Mouse (Mus musculus) left cerebral cortex, adult 18-20 months (tissue): ENCODE measurements around the gene Sec62. TPM values are rescaled to one million over a fixed set of nuclear protein-coding genes. Genes with fewer than 3 reads are reported as not detected.

Experiments
- DNase-seq, 2 experiments: peaks; one replicate each; pipeline ENCODE4 v3.0.0; 2021 to 2022; ENCODE audit warnings: low spot score in 2 of 2, mixed read lengths in 1 of 2
- long read RNA-seq, 2 experiments: library from polyadenylated mRNA; stranded (forward); transcript quantifications; one replicate each; pipeline ENCODE4 v2.0.0; 2021
- total RNA-seq, 2 experiments: library from RNA; stranded (reverse); gene quantifications; 2 replicates each; pipeline ENCODE4 v1.2.3; 2021

The Sec62 gene
- total RNA-seq, result 100 to 1,000 TPM; 106 to 110 TPM
- long read RNA-seq, experiment 1, transcript Sec62-201 (8 exons, 3,967 nt), result major isoform, 250 of 309 reads
- long read RNA-seq, experiment 1, partial matches to known transcripts, result 36 of 309 reads
- long read RNA-seq, experiment 1, other reads (novel, unspliced or antisense), result 23 of 309 reads
- long read RNA-seq, experiment 2, transcript Sec62-201 (8 exons, 3,967 nt), result major isoform, 174 of 233 reads
- long read RNA-seq, experiment 2, partial matches to known transcripts, result 45 of 233 reads
- long read RNA-seq, experiment 2, other reads (novel, unspliced or antisense), result 14 of 233 reads

- DNase-seq, result peak; percentile 95
Measured at GRCm38 (mm10) chr3:30792737-30793402, at the start of gene Sec62. Gene Sec62 (plus strand): TSS chr3:30792875.

- peak in 1 of 2 experiments; percentile 15 for DNase-seq
Measured at GRCm38 (mm10) chr3:30742891-30743290, 49.8 kb upstream of the Sec62 start.

GRCm38 (mm10) chr3:30746006-30746405, 46.7 kb upstream of the Sec62 start, which contains the start of gene Samd7:
Gene Samd7 (plus strand): TSS chr3:30746293.
- DNase-seq, result no peak

GRCm38 (mm10) chr3:30748316-30748715, 44.4 kb upstream of the Sec62 start:
- DNase-seq, result no peak

GRCm38 (mm10) chr3:30754696-30755095, 38.0 kb upstream of the Sec62 start:
- DNase-seq, result no peak

GRCm38 (mm10) chr3:30764877-30765276, 27.8 kb upstream of the Sec62 start:
- DNase-seq, result no peak

- DNase-seq, result no peak
Measured at GRCm38 (mm10) chr3:30765311-30766027, 27.2 kb upstream of the Sec62 start.

- DNase-seq, result no peak
Measured at GRCm38 (mm10) chr3:30766177-30766576, 26.5 kb upstream of the Sec62 start.

- DNase-seq, result peak in 1 of 2 experiments; percentile 15
Measured at GRCm38 (mm10) chr3:30767271-30767670, 25.4 kb upstream of the Sec62 start.

- no peak for DNase-seq
Measured at GRCm38 (mm10) chr3:30769755-30770515, 22.7 kb upstream of the Sec62 start.

- DNase-seq, result no peak
Measured at GRCm38 (mm10) chr3:30771560-30771959, 21.1 kb upstream of the Sec62 start.

GRCm38 (mm10) chr3:30772631-30773030, 20.0 kb upstream of the Sec62 start:
- DNase-seq, result no peak

- peak; percentile 4 to 13 for DNase-seq
Measured at GRCm38 (mm10) chr3:30774677-30775076, 18.0 kb upstream of the Sec62 start.

- no peak for DNase-seq
Measured at GRCm38 (mm10) chr3:30777984-30778383, 14.7 kb upstream of the Sec62 start.

GRCm38 (mm10) chr3:30788531-30788930, 4.1 kb upstream of the Sec62 start:
- DNase-seq, result no peak

GRCm38 (mm10) chr3:30793403-30794221, 937 bp downstream of the Sec62 start:
- peak; percentile 16 to 18 for DNase-seq

- no peak for DNase-seq
Measured at GRCm38 (mm10) chr3:30802171-30802570, 9.5 kb downstream of the Sec62 start.

GRCm38 (mm10) chr3:30812881-30813280, 20.2 kb downstream of the Sec62 start:
- no peak for DNase-seq

GRCm38 (mm10) chr3:30818630-30819125, 26.0 kb downstream of the Sec62 start:
- DNase-seq, result no peak

GRCm38 (mm10) chr3:30822163-30822562, 29.5 kb downstream of the Sec62 start:
- no peak for DNase-seq
